Mouse (Mus musculus) effector memory CD4-positive, alpha-beta T cell, adult 5 months (primary cell): ENCODE results near the gene Cenpj. TPM values are rescaled to one million over a fixed set of nuclear protein-coding genes. Genes with fewer than 3 reads are reported as not detected.

Source experiments
- polyA plus RNA-seq: library from polyadenylated mRNA; unstranded; fragments of 100-300 nt; shearing (Covaris generic); gene quantifications from one replicate; pipeline ENCODE4 v1.2.1, GENCODE M21; 2017

Gene Cenpj
- polyA plus RNA-seq: 4.9 TPM

GRCm38 (mm10) chr14:56575416-56575815, at the start of gene Cenpj, which contains the start of gene Parp4:
Gene Cenpj (minus strand): TSS chr14:56575425.
Gene Parp4 (plus strand): TSS chr14:56575619.

Other genes starting within 250 kb of the Cenpj start
- not detected for gene Atp12a, start 210.4 kb downstream of the Cenpj start, polyA plus RNA-seq
- 0.79 TPM for gene Rnf17, start 172.8 kb downstream of the Cenpj start, polyA plus RNA-seq
- 18.9 TPM for gene Parp4, start 194 bp upstream of the Cenpj start, polyA plus RNA-seq
- 28.6 TPM for gene Mphosph8, start 92.8 kb upstream of the Cenpj start, polyA plus RNA-seq
- gene Pspc1, start 202.9 kb upstream of the Cenpj start, polyA plus RNA-seq: 71.5 TPM
- 59.6 TPM for gene Zmym5, start 236.3 kb upstream of the Cenpj start, polyA plus RNA-seq